Mouse (Mus musculus): ENCODE data around the gene Apex1. TPM values are rescaled to one million over a fixed set of nuclear protein-coding genes. Genes with fewer than 3 reads are reported as not detected.
"Not testable (repeated sequence)": the region's sequence is repeated elsewhere in the genome, so short reads cannot be mapped to it uniquely, and the experiment has no call there.

The Apex1 gene
- polyA plus RNA-seq, 1 experiment from 2014 or later = 126 TPM

DNA sequence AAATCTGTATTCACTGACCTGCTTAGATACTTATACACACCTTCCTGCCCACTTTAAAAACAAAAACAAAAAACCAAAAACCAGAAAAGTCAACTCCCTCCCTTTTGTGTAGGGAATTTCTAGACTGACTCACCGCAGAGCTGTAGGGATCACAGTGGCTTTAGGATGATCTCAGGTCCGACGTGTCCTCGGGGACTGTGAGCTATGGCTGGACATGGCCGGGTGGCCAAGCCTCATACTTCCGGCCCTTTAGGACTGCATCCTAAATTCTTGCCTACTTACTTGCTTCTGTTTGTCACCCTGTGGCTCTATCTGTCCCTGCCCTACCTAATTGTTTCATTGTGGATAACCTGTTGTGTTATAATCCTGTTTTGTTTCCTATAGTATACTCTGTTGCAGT, 32.0 kb downstream of the Apex1 start:
- not testable (repeated sequence) for H3K9me3 ChIP-seq (replicated peaks; ENCODE audit: control insufficient read depth, low read length); H3K27ac ChIP-seq (ENCODE audit: low read length); ATAC-seq (replicated peaks; ENCODE audit: extremely low read depth, insufficient read depth, low FRiP score); H3K4me3 ChIP-seq (ENCODE audit: low read length); H3K4me2 ChIP-seq (ENCODE audit: low read depth, low read length); H3K9ac ChIP-seq (ENCODE audit: low read length); H3K27me3 ChIP-seq (ENCODE audit: control insufficient read depth, insufficient read depth, low read length); H3K4me1 ChIP-seq (ENCODE audit: control insufficient read depth, insufficient read depth, low read length); H3K36me3 ChIP-seq (ENCODE audit: control insufficient read depth, insufficient read depth)
- WGBS = 77% methylated on average over 6 of the region's 6 CpGs

DNA sequence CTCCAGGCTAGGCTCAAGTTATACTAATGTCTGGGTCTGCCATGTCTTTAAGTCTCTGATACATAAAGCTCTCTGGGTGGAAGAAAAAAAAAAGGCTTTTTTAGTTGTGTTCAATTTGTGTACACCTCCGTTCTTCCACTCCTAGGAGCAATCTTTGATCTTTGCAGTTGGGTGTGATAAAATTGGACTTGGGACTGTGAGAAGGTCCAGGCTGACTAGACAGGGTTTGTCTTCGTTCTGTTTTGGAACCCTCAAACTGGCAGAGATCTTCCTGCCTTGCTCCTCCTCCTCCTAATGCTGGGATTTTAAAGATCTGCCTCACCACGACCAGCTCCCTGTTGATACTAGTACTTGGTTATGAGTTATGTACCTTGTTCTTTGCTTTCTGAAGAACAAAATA, 32.4 kb downstream of the Apex1 start:
- not testable (repeated sequence) for H3K4me2 ChIP-seq (ENCODE audit: low read depth, low read length); H3K9me3 ChIP-seq (replicated peaks; ENCODE audit: control insufficient read depth, low read length); ATAC-seq (replicated peaks; ENCODE audit: extremely low read depth, insufficient read depth, low FRiP score); H3K4me3 ChIP-seq (ENCODE audit: low read length); H3K36me3 ChIP-seq (ENCODE audit: control insufficient read depth, insufficient read depth); H3K27me3 ChIP-seq (ENCODE audit: control insufficient read depth, insufficient read depth, low read length); H3K27ac ChIP-seq (ENCODE audit: low read length); H3K4me1 ChIP-seq (ENCODE audit: control insufficient read depth, insufficient read depth, low read length); H3K9ac ChIP-seq (ENCODE audit: low read length)
- 64% methylated on average over 3 of the region's 3 CpGs for whole genome bisulfite sequencing

GRCm38 (mm10) chr14:50958289-50958995, 33.7 kb downstream of the Apex1 start:
- not testable (repeated sequence) for H3K36me3 ChIP-seq (ENCODE audit: control insufficient read depth, insufficient read depth); H3K4me3 ChIP-seq (ENCODE audit: low read length); H3K27ac ChIP-seq (ENCODE audit: low read length); H3K9ac ChIP-seq (ENCODE audit: low read length); H3K4me1 ChIP-seq (ENCODE audit: control insufficient read depth, insufficient read depth, low read length); H3K4me2 ChIP-seq (ENCODE audit: low read depth, low read length); H3K9me3 ChIP-seq (replicated peaks; ENCODE audit: control insufficient read depth, low read length); ATAC-seq (replicated peaks; ENCODE audit: extremely low read depth, insufficient read depth, low FRiP score); H3K27me3 ChIP-seq (ENCODE audit: control insufficient read depth, insufficient read depth, low read length)
- WGBS = 91% methylated on average over 5 of the region's 5 CpGs

DNA sequence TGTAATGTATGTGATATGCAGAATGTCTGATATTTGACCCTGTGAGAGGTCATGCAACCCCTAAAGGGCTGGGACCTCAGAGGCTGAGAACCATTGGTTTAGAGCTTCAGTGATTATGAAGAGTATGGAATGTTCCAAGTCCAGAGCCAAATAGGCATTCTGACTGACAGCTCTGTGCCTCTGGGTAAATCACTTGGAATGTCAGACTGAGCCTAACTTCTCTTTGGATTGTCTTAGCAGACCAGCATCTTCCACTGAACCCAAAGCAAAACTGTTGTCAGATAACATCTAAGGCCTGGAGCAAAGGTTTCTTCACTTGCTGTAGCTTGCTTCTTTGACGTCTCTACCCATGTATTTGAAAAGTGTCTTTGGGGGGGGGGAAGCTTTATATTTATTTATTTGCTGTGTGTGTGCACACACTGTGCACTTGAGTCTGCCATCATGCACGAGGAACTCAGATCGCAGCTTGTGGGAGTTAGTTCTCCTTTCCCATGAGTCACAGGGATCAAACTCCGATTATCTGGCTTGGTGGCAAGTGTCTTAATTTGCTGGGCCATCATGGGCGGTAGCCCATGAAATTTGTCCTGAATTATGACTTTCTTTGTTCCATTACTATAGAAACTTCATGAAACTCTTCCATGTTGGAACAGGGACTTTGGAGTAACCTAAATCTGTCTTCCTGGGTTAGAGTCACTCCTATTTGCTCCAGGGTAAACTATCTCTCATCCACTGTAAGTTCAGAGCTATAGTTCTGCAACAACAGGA, 43.6 kb downstream of the Apex1 start:
- no peak overlapping the region for H3K4me3 ChIP-seq (ENCODE audit: low read length)
- no peak for ATAC-seq (replicated peaks; ENCODE audit: extremely low read depth, insufficient read depth, low FRiP score)
- no peaks in the 10 kb centered on the region for H3K9me3 ChIP-seq (replicated peaks; ENCODE audit: control insufficient read depth, low read length)
- H3K4me1 ChIP-seq (ENCODE audit: control insufficient read depth, insufficient read depth, low read length) = peaks cover 6% of the 10 kb centered on the region; the same call in 1 of the 2 replicates
- H3K36me3 ChIP-seq (ENCODE audit: control insufficient read depth, insufficient read depth) = no peaks in the 10 kb centered on the region
- no peak overlapping the region for H3K9ac ChIP-seq (ENCODE audit: low read length)
- no peak overlapping the region for H3K27ac ChIP-seq (ENCODE audit: low read length)
- no peaks in the 10 kb centered on the region for H3K27me3 ChIP-seq (ENCODE audit: control insufficient read depth, insufficient read depth, low read length)
- H3K4me2 ChIP-seq (ENCODE audit: low read depth, low read length) = no peak overlapping the region
- WGBS = 90% methylated on average over 5 of the region's 5 CpGs

- Histone ChIP-seq H3K9me3 (replicated peaks; ENCODE audit: control insufficient read depth, low read length) (no peaks in the 10 kb centered on the region), H3K9ac (ENCODE audit: low read length) (no peak overlapping the region), H3K27me3 (ENCODE audit: control insufficient read depth, insufficient read depth, low read length) (no peaks in the 10 kb centered on the region), H3K4me3 (ENCODE audit: low read length) (no peak overlapping the region), H3K4me1 (ENCODE audit: control insufficient read depth, insufficient read depth, low read length) (peaks cover 6% of the 10 kb centered on the region; the same call in 1 of the 2 replicates), H3K36me3 (ENCODE audit: control insufficient read depth, insufficient read depth) (no peaks in the 10 kb centered on the region), H3K4me2 (ENCODE audit: low read depth, low read length) (no peak overlapping the region), H3K27ac (ENCODE audit: low read length) (no peak overlapping the region)
- WGBS = 38% methylated on average over 1 of the region's 1 CpGs
- no peak for ATAC-seq (replicated peaks; ENCODE audit: extremely low read depth, insufficient read depth, low FRiP score)
These were observed 44.3 kb downstream of the Apex1 start for GRCm38 (mm10) chr14:50969041-50969440.

DNA sequence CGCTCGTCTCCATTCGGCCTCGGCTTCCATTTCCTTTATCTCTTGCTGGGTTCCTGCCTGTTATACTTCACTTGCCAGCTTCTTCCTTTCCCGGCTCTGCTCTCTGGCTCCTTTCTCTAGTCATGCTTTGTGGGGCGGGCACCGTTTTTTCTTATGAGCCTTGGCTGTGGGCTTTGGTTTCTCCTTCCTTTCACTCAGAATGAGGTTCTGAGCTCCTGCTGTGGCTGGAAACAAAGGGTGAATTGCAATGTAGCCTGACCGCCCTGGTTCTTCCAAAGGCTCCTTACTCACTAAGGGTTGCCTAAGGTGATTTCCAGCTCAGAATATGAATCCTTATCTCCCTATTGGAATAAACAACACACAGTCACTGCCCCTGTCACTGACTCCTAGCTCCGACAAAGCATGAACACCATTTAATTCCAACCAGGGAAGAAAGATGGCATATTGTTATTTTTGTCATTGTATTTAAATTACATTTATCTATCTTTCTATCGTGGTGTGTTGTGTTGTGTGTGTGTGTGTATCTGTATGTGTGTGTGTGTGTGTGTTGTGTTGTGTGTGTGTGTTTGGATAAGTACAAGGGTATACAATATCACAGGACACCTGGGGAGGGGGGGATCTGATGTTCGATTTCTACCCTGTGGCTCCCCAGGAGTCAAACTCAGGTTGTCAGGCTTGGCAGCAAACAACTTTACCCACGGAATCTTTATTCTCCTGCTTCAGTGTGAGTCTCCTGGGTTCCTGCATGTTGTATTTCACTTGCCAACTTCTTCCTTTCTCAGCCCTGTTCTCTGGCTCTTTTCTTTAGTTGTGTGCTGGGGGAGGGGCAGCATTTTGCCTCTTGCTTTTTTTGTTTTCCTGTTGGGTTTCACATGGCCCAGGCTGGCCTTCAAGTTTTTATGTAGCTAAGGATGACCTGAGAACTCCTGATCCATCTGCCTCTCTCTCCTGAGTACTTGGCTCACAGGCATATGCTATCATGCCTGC, 45.1 kb downstream of the Apex1 start:
- 26% methylated on average over 12 of the region's 12 CpGs for WGBS
- H3K27me3 ChIP-seq (ENCODE audit: control insufficient read depth, insufficient read depth, low read length) = no peaks in the 10 kb centered on the region
- peaks cover 6% of the 10 kb centered on the region; the same call in 1 of the 2 replicates for H3K4me1 ChIP-seq (ENCODE audit: control insufficient read depth, insufficient read depth, low read length)
- peak overlapping the region; percentile 28; the same call in 1 of the 2 replicates for H3K4me2 ChIP-seq (ENCODE audit: low read depth, low read length)
- peak overlapping the region; percentile 23; the same call in 1 of the 2 replicates for H3K27ac ChIP-seq (ENCODE audit: low read length)
- H3K9me3 ChIP-seq (replicated peaks; ENCODE audit: control insufficient read depth, low read length) = no peaks in the 10 kb centered on the region
- 0 out of 2 replicates have a peak, but pooled peaks have one; percentile 14 for ATAC-seq (replicated peaks; ENCODE audit: extremely low read depth, insufficient read depth, low FRiP score)
- H3K9ac ChIP-seq (ENCODE audit: low read length) = no peak overlapping the region
- H3K4me3 ChIP-seq (ENCODE audit: low read length) = no peak overlapping the region
- no peaks in the 10 kb centered on the region for H3K36me3 ChIP-seq (ENCODE audit: control insufficient read depth, insufficient read depth)

DNA sequence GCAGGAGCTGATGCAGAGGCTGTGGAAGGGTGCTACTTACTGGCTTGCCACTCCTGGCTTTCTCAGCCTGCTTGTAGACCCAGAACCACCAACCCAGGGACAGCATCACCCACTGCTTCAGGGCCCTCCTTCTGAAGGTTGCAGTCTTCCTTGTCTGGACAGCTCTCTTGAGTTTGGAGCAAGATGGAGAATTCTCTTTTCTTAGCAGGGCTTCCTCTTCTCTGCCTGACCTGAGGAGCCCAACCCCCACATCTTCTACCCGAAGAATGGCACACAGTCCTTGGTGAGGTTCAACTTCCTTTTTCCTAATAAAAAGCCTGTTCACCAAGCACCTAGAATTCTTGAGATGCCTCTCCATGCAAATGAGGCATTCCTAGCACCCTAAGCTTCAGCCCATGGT, 46.1 kb downstream of the Apex1 start:
- H3K4me3 ChIP-seq (ENCODE audit: low read length) = no peak overlapping the region
- ATAC-seq (replicated peaks; ENCODE audit: extremely low read depth, insufficient read depth, low FRiP score) = no peak

DNA sequence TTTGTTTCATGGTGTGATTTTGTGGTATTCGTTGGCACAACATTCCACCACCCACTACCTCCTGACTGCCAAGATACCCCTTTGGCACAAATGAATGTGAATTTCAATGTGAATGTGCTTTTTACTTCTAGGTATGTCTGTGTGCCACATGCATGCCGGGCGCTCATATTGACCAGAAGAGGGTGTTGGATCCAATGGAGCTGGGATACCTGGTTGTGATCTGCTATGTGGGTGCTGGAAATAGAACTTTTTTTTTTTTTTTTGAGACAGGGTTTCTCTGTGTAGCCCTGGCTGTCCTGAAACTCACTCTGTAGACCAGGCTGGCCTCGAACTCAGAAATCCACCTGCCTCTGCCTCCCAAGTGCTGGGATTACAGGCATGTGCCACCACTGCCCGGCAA, 48.3 kb downstream of the Apex1 start:
- 87% methylated on average over 5 of the region's 5 CpGs for WGBS
- H3K4me1 ChIP-seq (ENCODE audit: control insufficient read depth, insufficient read depth, low read length); ATAC-seq (replicated peaks; ENCODE audit: extremely low read depth, insufficient read depth, low FRiP score); H3K27ac ChIP-seq (ENCODE audit: low read length); H3K4me3 ChIP-seq (ENCODE audit: low read length); H3K9me3 ChIP-seq (replicated peaks; ENCODE audit: control insufficient read depth, low read length); H3K27me3 ChIP-seq (ENCODE audit: control insufficient read depth, insufficient read depth, low read length); H3K36me3 ChIP-seq (ENCODE audit: control insufficient read depth, insufficient read depth); H3K9ac ChIP-seq (ENCODE audit: low read length); H3K4me2 ChIP-seq (ENCODE audit: low read depth, low read length): not testable (repeated sequence)

More for the DNA sequence above, 46.1 kb downstream of the Apex1 start:
- Histone ChIP-seq H3K4me1 (ENCODE audit: control insufficient read depth, insufficient read depth, low read length) (peaks cover 6% of the 10 kb centered on the region; the same call in 1 of the 2 replicates), H3K27ac (ENCODE audit: low read length) (no peak overlapping the region), H3K27me3 (ENCODE audit: control insufficient read depth, insufficient read depth, low read length) (no peaks in the 10 kb centered on the region), H3K9me3 (replicated peaks; ENCODE audit: control insufficient read depth, low read length) (no peaks in the 10 kb centered on the region), H3K9ac (ENCODE audit: low read length) (no peak overlapping the region), H3K36me3 (ENCODE audit: control insufficient read depth, insufficient read depth) (no peaks in the 10 kb centered on the region), H3K4me2 (ENCODE audit: low read depth, low read length) (no peak overlapping the region)
- 62% methylated on average over 1 of the region's 1 CpGs for WGBS

All from heart, embryonic 16.5 days (tissue).